Mouse (Mus musculus) heart, embryonic 16.5 days (tissue): ENCODE data around the gene Gm9918. TPM values are rescaled to one million over a fixed set of nuclear protein-coding genes. Genes with fewer than 3 reads are reported as not detected.

Experiments used
- ATAC-seq: fragments of 200-750 bp; cut with Nextera tagmentation; replicated peaks from 2 replicates; pipeline ENCODE4 v1.8.0; 2017; ENCODE audit warnings: moderate number of reproducible peaks; ENCODE audit not compliant: insufficient read depth, low FRiP score; ENCODE audit errors: extremely low read depth
- H3K27ac ChIP-seq: fragments of 300-500 bp; sonication (generic); 2 replicates; pipeline ENCODE4 v1.5.1; 2014; ENCODE audit warnings: mild to moderate bottlenecking, low read length, control low read depth, moderate library complexity
- H3K27me3 ChIP-seq: fragments of 300-500 bp; sonication (generic); 2 replicates; pipeline ENCODE4 v1.6.1; 2014; ENCODE audit warnings: low read length, mixed read lengths; ENCODE audit not compliant: control insufficient read depth, insufficient read depth
- H3K36me3 ChIP-seq: fragments of 300-500 bp; sonication (generic); 2 replicates; pipeline ENCODE4 v1.6.1; 2014; ENCODE audit not compliant: control insufficient read depth, insufficient read depth
- H3K4me1 ChIP-seq: fragments of 300-500 bp; sonication (generic); 2 replicates; pipeline ENCODE4 v1.6.1; 2014; ENCODE audit warnings: low read length, mixed read lengths; ENCODE audit not compliant: control insufficient read depth, insufficient read depth
- H3K4me2 ChIP-seq: fragments of 300-500 bp; sonication (generic); 2 replicates; pipeline ENCODE4 v1.6.1; 2014; ENCODE audit warnings: low read depth, mild to moderate bottlenecking, control low read depth, low read length
- H3K4me3 ChIP-seq: fragments of 300-500 bp; sonication (generic); 2 replicates; pipeline ENCODE4 v1.5.1; 2014; ENCODE audit warnings: mild to moderate bottlenecking, control low read depth, low read length
- H3K9ac ChIP-seq: fragments of 300-500 bp; sonication (generic); 2 replicates; pipeline ENCODE4 v1.6.1; 2014; ENCODE audit warnings: low read length, control low read depth
- H3K9me3 ChIP-seq: fragments of 300-500 bp; sonication (generic); replicated peaks from 2 replicates; pipeline ENCODE4 v1.6.1; 2016; ENCODE audit warnings: low read length; ENCODE audit not compliant: control insufficient read depth
- WGBS: fragments of 180-500 bp; shearing (Covaris S2); extraction: QIAGEN DNeasy Blood & Tissue Kit; methylation state at CpG from one replicate; pipeline ENCODE4 v1.1.7; 2014; 5-methylcytosine and 5-hydroxymethylcytosine counted together
- polyA plus RNA-seq: library from polyadenylated mRNA; unstranded; fragments of >200 nt; fragmentation: Nextera tagmentation; extraction: Ambion mirVana; gene quantifications from 2 replicates; pipeline ENCODE4 v1.2.1, GENCODE M21; 2015

The Gm9918 gene
- polyA plus RNA-seq, 1 experiment from 2014 or later = 0.12 TPM

- H3K4me3 ChIP-seq = peak overlapping the region; percentile 60
- no peak for ATAC-seq
- peaks cover 26% of the 10 kb centered on the region for H3K4me1 ChIP-seq
- H3K9me3 ChIP-seq = no peaks in the 10 kb centered on the region
- peak overlapping the region; percentile 63 for H3K27ac ChIP-seq
- peaks cover 11% of the 10 kb centered on the region for H3K27me3 ChIP-seq
- H3K36me3 ChIP-seq = no peaks in the 10 kb centered on the region
- H3K4me2 ChIP-seq = peak overlapping the region; percentile 93
- 21% methylated on average over 19 of the region's 19 CpGs for WGBS
- H3K9ac ChIP-seq = peak overlapping the region; percentile 68
Measured at GRCm38 (mm10) chr15:102244306-102245191, 25.8 kb upstream of the Gm9918 start.

- Histone ChIP-seq H3K9me3 (no peaks in the 10 kb centered on the region), H3K27ac (peak overlapping the region; percentile 94), H3K4me2 (peak overlapping the region; percentile 93), H3K36me3 (no peaks in the 10 kb centered on the region), H3K4me1 (peaks cover 32% of the 10 kb centered on the region), H3K9ac (peak overlapping the region; percentile 68), H3K27me3 (peaks cover 19% of the 10 kb centered on the region), H3K4me3 (peak overlapping the region; percentile 60)
- WGBS = 5% methylated on average over 14 of the region's 14 CpGs
- ATAC-seq = no peak
Measured at GRCm38 (mm10) chr15:102245461-102245881, 24.9 kb upstream of the Gm9918 start.

- peak; percentile 61 for ATAC-seq
- WGBS = under 1% methylated on average over 42 of the region's 44 CpGs
- Histone ChIP-seq H3K4me3 (peak overlapping the region; percentile 60), H3K36me3 (no peaks in the 10 kb centered on the region), H3K9me3 (no peaks in the 10 kb centered on the region), H3K4me1 (peaks cover 32% of the 10 kb centered on the region), H3K9ac (peak overlapping the region; percentile 74), H3K27me3 (peaks cover 20% of the 10 kb centered on the region), H3K27ac (peak overlapping the region; percentile 94), H3K4me2 (peak overlapping the region; percentile 93)
Measured at GRCm38 (mm10) chr15:102245891-102246741, 24.2 kb upstream of the Gm9918 start.

GRCm38 (mm10) chr15:102246866-102247251 is 23.5 kb upstream of the Gm9918 start:
- peak overlapping the region; percentile 74 for H3K9ac ChIP-seq
- H3K4me2 ChIP-seq = peak overlapping the region; percentile 93
- peak overlapping the region; percentile 60 for H3K4me3 ChIP-seq
- H3K36me3 ChIP-seq = no peaks in the 10 kb centered on the region
- peaks cover 32% of the 10 kb centered on the region for H3K4me1 ChIP-seq
- under 1% methylated on average over 32 of the region's 35 CpGs for WGBS
- peaks cover 23% of the 10 kb centered on the region for H3K27me3 ChIP-seq
- no peaks in the 10 kb centered on the region for H3K9me3 ChIP-seq
- peak overlapping the region; percentile 94 for H3K27ac ChIP-seq
- ATAC-seq = peak; percentile 74

GRCm38 (mm10) chr15:102247252-102248130 is 22.9 kb upstream of the Gm9918 start:
- Histone ChIP-seq H3K4me1 (peaks cover 32% of the 10 kb centered on the region), H3K4me2 (peak overlapping the region; percentile 93), H3K9me3 (no peaks in the 10 kb centered on the region), H3K36me3 (no peaks in the 10 kb centered on the region), H3K27ac (peak overlapping the region; percentile 94), H3K27me3 (peaks cover 25% of the 10 kb centered on the region), H3K4me3 (peak overlapping the region; percentile 60), H3K9ac (peak overlapping the region; percentile 74)
- under 1% methylated on average over 61 of the region's 65 CpGs for WGBS
- peak; percentile 63 for ATAC-seq

- H3K4me1 ChIP-seq = peaks cover 30% of the 10 kb centered on the region
- H3K27me3 ChIP-seq = peaks cover 26% of the 10 kb centered on the region
- WGBS = 14% methylated on average over 8 of the region's 8 CpGs
Measured at GRCm38 (mm10) chr15:102248131-102248811, 22.1 kb upstream of the Gm9918 start.

GRCm38 (mm10) chr15:102248812-102249191 is 21.6 kb upstream of the Gm9918 start:
- Histone ChIP-seq H3K9me3 (no peaks in the 10 kb centered on the region), H3K4me1 (peaks cover 25% of the 10 kb centered on the region), H3K4me2 (peak overlapping the region; percentile 93), H3K36me3 (no peaks in the 10 kb centered on the region), H3K4me3 (no peak overlapping the region), H3K9ac (no peak overlapping the region), H3K27ac (peak overlapping the region; percentile 94), H3K27me3 (peaks cover 25% of the 10 kb centered on the region)
- WGBS = 3% methylated on average over 3 of the region's 3 CpGs
- ATAC-seq = no peak

More at GRCm38 (mm10) chr15:102248131-102248811, 22.1 kb upstream of the Gm9918 start:
- Histone ChIP-seq H3K27ac (peak overlapping the region; percentile 94), H3K36me3 (no peaks in the 10 kb centered on the region), H3K4me2 (peak overlapping the region; percentile 93), H3K9me3 (no peaks in the 10 kb centered on the region), H3K4me3 (peak overlapping the region; percentile 60), H3K9ac (peak overlapping the region; percentile 74)
- no peak for ATAC-seq

GRCm38 (mm10) chr15:102249251-102249691 is 21.1 kb upstream of the Gm9918 start:
- Histone ChIP-seq H3K27ac (peak overlapping the region; percentile 40), H3K4me2 (peak overlapping the region; percentile 93), H3K36me3 (no peaks in the 10 kb centered on the region), H3K4me1 (peaks cover 24% of the 10 kb centered on the region), H3K9ac (peak overlapping the region; percentile 62), H3K9me3 (no peaks in the 10 kb centered on the region), H3K27me3 (peaks cover 30% of the 10 kb centered on the region), H3K4me3 (peak overlapping the region; percentile 23; the same call in 1 of the 2 replicates)
- no peak for ATAC-seq
- 8% methylated on average over 13 of the region's 13 CpGs for WGBS
